Mouse (Mus musculus) inflammation-experienced regulatory T-cells, adult 16 weeks (primary cell): Measurements from ENCODE around the gene Tas2r121. TPM values are rescaled to one million over a fixed set of nuclear protein-coding genes. Genes with fewer than 3 reads are reported as not detected.

ENCODE experiments used
- polyA plus RNA-seq: library from polyadenylated mRNA; unstranded; fragments of 100-300 nt; shearing (Covaris generic); gene quantifications from one replicate; pipeline ENCODE4 v1.2.1, GENCODE M21; 2017

Gene Tas2r121
- polyA plus RNA-seq: not detected

GRCm38 (mm10) chr6:132700907-132701306 lies at the start of gene Tas2r121:
Gene Tas2r121 (minus strand): TSS chr6:132701007.

GRCm38 (mm10) chr6:132737935-132738334 lies 37.1 kb upstream of the Tas2r121 start, which contains the start of gene Tas2r115:
Gene Tas2r115 (minus strand): TSS chr6:132738035.

GRCm38 (mm10) chr6:132711828-132712227 lies 11.0 kb upstream of the Tas2r121 start, which contains the start of gene Tas2r122:
Gene Tas2r122 (minus strand): TSS chr6:132711928.

GRCm38 (mm10) chr6:132656653-132657052 lies 44.2 kb downstream of the Tas2r121 start, which contains the start of gene Tas2r120:
Gene Tas2r120 (plus strand): TSS chr6:132656953.

GRCm38 (mm10) chr6:132651426-132651825 lies 49.4 kb downstream of the Tas2r121 start, which contains the start of gene A630073D07Rik:
Gene A630073D07Rik (minus strand): TSS chr6:132651526.

Other genes starting within 250 kb of the Tas2r121 start
- not detected for gene Prh1, start 131.2 kb downstream of the Tas2r121 start, polyA plus RNA-seq
- gene Prp2, start 105.1 kb downstream of the Tas2r121 start, polyA plus RNA-seq: not detected
- not detected for gene A630073D07Rik, start 49.5 kb downstream of the Tas2r121 start, polyA plus RNA-seq
- gene Tas2r120, start 44.1 kb downstream of the Tas2r121 start, polyA plus RNA-seq: not detected
- not detected for gene Tas2r122, start 10.9 kb upstream of the Tas2r121 start, polyA plus RNA-seq
- gene Tas2r115, start 37.0 kb upstream of the Tas2r121 start, polyA plus RNA-seq: not detected
- gene Tas2r124, start 53.7 kb upstream of the Tas2r121 start, polyA plus RNA-seq: not detected
- not detected for gene Tas2r102, start 61.1 kb upstream of the Tas2r121 start, polyA plus RNA-seq
- gene Tas2r136, start 77.2 kb upstream of the Tas2r121 start, polyA plus RNA-seq: not detected
- not detected for gene Tas2r117, start 101.8 kb upstream of the Tas2r121 start, polyA plus RNA-seq
- gene Tas2r123, start 146.1 kb upstream of the Tas2r121 start, polyA plus RNA-seq: not detected
- gene Tas2r116, start 154.4 kb upstream of the Tas2r121 start, polyA plus RNA-seq: not detected
- gene Tas2r110, start 167.0 kb upstream of the Tas2r121 start, polyA plus RNA-seq: not detected
- not detected for gene Tas2r113, start 192.0 kb upstream of the Tas2r121 start, polyA plus RNA-seq
- gene Tas2r125, start 208.6 kb upstream of the Tas2r121 start, polyA plus RNA-seq: not detected